Mouse (Mus musculus) kidney, postnatal 25 days (tissue): Measurements from ENCODE around the gene Gpr26.

Experiments used
- DNase-seq, 2 experiments: peaks; one replicate each; pipeline ENCODE4 v3.0.0; 2021; ENCODE audit warnings: mixed read lengths in 2 of 2

The Gpr26 gene

GRCm38 (mm10) chr7:132026671-132027070 lies 60.4 kb downstream of the Gpr26 start:
- DNase-seq: no peak

- no peak for DNase-seq
Measured at GRCm38 (mm10) chr7:132031940-132032531, 65.8 kb downstream of the Gpr26 start.
